Mouse (Mus musculus) limb, embryonic 10.5 days (tissue): ENCODE measurements around the gene Nxn. TPM values are rescaled to one million over a fixed set of nuclear protein-coding genes. Genes with fewer than 3 reads are reported as not detected.
"Not testable (repeated sequence)": the region's sequence is repeated elsewhere in the genome, so short reads cannot be mapped to it uniquely, and the experiment has no call there.

Experiments
- DNase-seq: peaks from one replicate; pipeline ENCODE4 v3.0.0-alpha.2; 2017; ENCODE audit warnings: low spot score
- H3K27ac ChIP-seq: fragments of 300-500 bp; sonication (generic); 2 replicates; pipeline ENCODE4 v1.5.1; 2016; ENCODE audit warnings: mild to moderate bottlenecking
- H3K27me3 ChIP-seq: fragments of 300-500 bp; sonication (generic); 2 replicates; pipeline ENCODE4 v1.6.1; 2016; ENCODE audit warnings: low read depth, mild to moderate bottlenecking; ENCODE audit not compliant: poor library complexity, severe bottlenecking
- H3K36me3 ChIP-seq: fragments of 300-500 bp; sonication (generic); 2 replicates; pipeline ENCODE4 v1.6.1; 2016; ENCODE audit warnings: mild to moderate bottlenecking, moderate library complexity
- H3K4me1 ChIP-seq: fragments of 300-500 bp; sonication (generic); 2 replicates; pipeline ENCODE4 v1.6.1; 2016
- H3K4me3 ChIP-seq: fragments of 300-500 bp; sonication (generic); 2 replicates; pipeline ENCODE4 v1.5.1; 2016; ENCODE audit warnings: mild to moderate bottlenecking, moderate library complexity
- H3K9me3 ChIP-seq: fragments of 300-500 bp; sonication (generic); replicated peaks from 2 replicates; pipeline ENCODE4 v1.6.1; 2016; ENCODE audit warnings: mild to moderate bottlenecking
- WGBS: fragments of 180-500 bp; shearing (Covaris S2); methylation state at CpG from one replicate; pipeline ENCODE4 v1.1.7; 2016; 5-methylcytosine and 5-hydroxymethylcytosine counted together
- polyA plus RNA-seq: library from polyadenylated mRNA; unstranded; fragments of >200 nt; fragmentation: Nextera tagmentation; extraction: Ambion mirVana; gene quantifications from 2 replicates; pipeline ENCODE4 v1.2.1, GENCODE M21; 2016

The Nxn gene
- polyA plus RNA-seq, 1 experiment from 2014 or later = 53.3 TPM

DNA sequence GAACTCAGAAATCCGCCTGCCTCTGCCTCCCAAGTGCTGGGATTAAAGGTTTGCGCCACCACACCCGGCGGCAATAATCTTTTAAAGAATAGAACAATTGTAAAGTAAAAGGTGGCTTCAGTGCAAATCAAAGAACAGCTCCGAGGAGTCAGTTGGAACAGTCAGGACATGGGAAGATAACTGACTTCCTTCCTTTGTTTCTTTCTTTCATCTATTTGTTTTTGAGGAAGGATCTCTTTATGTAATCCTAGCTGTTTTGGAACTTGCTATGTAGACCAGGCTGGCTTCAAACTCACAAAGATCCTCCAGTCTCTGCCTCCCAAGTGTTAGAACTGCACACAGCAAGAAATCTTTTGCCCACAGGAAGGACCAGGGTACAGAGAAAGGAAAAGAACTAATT lies 174.3 kb downstream of the Nxn start:
- H3K27me3 ChIP-seq = no peaks in the 10 kb centered on the region
- peaks cover 78% of the 10 kb centered on the region for H3K36me3 ChIP-seq
- DNase-seq = no peak
- H3K27ac ChIP-seq = no peak overlapping the region
- no peaks in the 10 kb centered on the region for H3K4me1 ChIP-seq
- 94% methylated on average over 5 of the region's 5 CpGs for WGBS
- H3K9me3 ChIP-seq = no peaks in the 10 kb centered on the region
- no peak overlapping the region for H3K4me3 ChIP-seq

GRCm38 (mm10) chr11:76217390-76217800 lies 181.5 kb downstream of the Nxn start, which contains the start of the genes Dbil5 and Gemin4:
Gene Dbil5 (plus strand): TSS chr11:76217608.
Gene Gemin4 (minus strand): TSS chr11:76217664.
- H3K4me1 ChIP-seq = peaks cover 21% of the 10 kb centered on the region
- peak within 1 kb of the TSS; percentile 97 for H3K27ac ChIP-seq
- H3K36me3 ChIP-seq = peaks cover 64% of the 10 kb centered on the region
- H3K9me3 ChIP-seq = no peaks in the 10 kb centered on the region
- peak; percentile 99 for DNase-seq
- H3K27me3 ChIP-seq = no peaks in the 10 kb centered on the region
- peak within 1 kb of the TSS; percentile 80 for H3K4me3 ChIP-seq
- under 1% methylated on average over 35 of the region's 35 CpGs for WGBS

- Histone ChIP-seq H3K27ac (peak overlapping the region; percentile 97), H3K36me3 (peaks cover 64% of the 10 kb centered on the region), H3K4me1 (peaks cover 21% of the 10 kb centered on the region), H3K9me3 (no peaks in the 10 kb centered on the region), H3K4me3 (peak overlapping the region; percentile 80), H3K27me3 (no peaks in the 10 kb centered on the region)
- 5% methylated on average over 33 of the region's 33 CpGs for WGBS
- peak; percentile 62 for DNase-seq
Observed at GRCm38 (mm10) chr11:76216681-76217389, 182.1 kb downstream of the Nxn start.

- DNase-seq = no peak
- 92% methylated on average over 5 of the region's 5 CpGs for WGBS
- H3K4me1 ChIP-seq = peaks cover 21% of the 10 kb centered on the region
- H3K36me3 ChIP-seq = peaks cover 64% of the 10 kb centered on the region
- no peaks in the 10 kb centered on the region for H3K27me3 ChIP-seq
- no peaks in the 10 kb centered on the region for H3K9me3 ChIP-seq
- H3K4me3 ChIP-seq = peak overlapping the region; percentile 80
- H3K27ac ChIP-seq = peak overlapping the region; percentile 97
Observed at GRCm38 (mm10) chr11:76216049-76216540, 182.8 kb downstream of the Nxn start.

- Histone ChIP-seq H3K9me3 (no peaks in the 10 kb centered on the region), H3K4me1 (peaks cover 21% of the 10 kb centered on the region), H3K27ac (no peak overlapping the region), H3K27me3 (no peaks in the 10 kb centered on the region), H3K4me3 (no peak overlapping the region), H3K36me3 (peaks cover 64% of the 10 kb centered on the region)
- DNase-seq = no peak
- WGBS = 95% methylated on average over 2 of the region's 2 CpGs
Observed at GRCm38 (mm10) chr11:76215011-76215410, 183.9 kb downstream of the Nxn start.

GRCm38 (mm10) chr11:76213841-76214240 lies 185.1 kb downstream of the Nxn start:
- DNase-seq = no peak
- Histone ChIP-seq H3K4me3 (no peak overlapping the region), H3K27ac (no peak overlapping the region), H3K4me1 (peaks cover 21% of the 10 kb centered on the region), H3K9me3 (no peaks in the 10 kb centered on the region), H3K27me3 (no peaks in the 10 kb centered on the region), H3K36me3 (peaks cover 65% of the 10 kb centered on the region)
- 92% methylated on average over 5 of the region's 5 CpGs for whole genome bisulfite sequencing

DNA sequence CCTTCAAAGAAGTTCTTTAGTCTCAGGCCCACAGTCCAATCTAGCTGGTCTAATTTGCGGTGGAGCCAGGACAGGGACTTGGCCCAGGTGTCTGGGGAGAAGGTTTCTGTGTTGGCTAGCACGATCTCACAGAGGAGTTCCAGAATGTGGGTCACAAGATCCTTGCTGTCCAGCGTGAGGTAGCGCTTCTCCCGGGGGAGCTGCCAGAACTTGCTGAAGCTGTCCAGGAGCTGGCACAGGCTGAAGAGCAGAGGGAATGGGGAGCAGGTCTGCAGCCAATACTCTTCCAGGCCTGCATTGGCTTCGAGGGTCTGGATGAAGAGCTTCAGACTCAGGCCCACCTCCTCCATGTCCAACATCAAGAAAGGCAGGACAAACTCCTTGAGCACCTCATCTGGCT lies 187.3 kb downstream of the Nxn start:
- not testable (repeated sequence) for H3K27ac ChIP-seq, H3K9me3 ChIP-seq, DNase-seq, H3K4me3 ChIP-seq, H3K4me1 ChIP-seq, H3K27me3 ChIP-seq
- 93% methylated on average over 5 of the region's 6 CpGs for WGBS
- H3K36me3 ChIP-seq = peaks cover 87% of the 10 kb centered on the region

DNA sequence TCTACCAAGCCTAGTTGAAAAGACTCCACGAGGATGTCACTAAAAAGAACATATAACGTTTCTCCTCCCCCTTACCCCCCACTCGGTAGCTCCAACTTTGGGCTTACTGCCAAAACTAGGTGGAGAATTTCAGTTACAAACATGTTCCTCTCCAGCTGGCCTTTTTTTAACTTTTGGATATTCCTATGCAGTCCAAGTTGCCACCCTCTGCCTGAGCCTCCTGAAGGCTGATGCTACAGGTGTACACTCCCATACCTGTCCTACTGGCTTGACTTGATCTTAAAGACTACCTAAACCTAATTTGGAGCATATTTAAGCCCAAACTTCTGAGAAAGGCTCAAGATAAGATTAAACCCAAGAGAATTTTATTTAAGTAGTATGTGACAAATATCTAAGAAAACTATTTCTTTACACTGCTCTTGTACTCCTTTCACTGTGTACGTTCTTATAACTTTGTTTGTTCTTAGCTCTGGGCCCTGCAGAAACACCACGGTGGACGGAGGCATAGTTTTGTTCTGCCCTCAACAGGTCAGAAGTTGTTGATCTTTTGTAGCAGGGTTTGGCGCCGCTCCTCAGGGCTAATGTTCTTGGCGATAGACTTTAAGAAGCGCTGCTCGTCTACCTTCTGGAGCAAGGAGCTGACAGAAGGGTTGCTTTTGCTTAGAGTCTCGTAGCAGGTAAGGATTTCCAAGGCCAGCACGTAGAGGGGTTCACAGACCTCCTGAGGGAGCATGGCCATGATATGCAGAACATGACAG lies 188.5 kb downstream of the Nxn start:
- WGBS = 94% methylated on average over 13 of the region's 13 CpGs
- Histone ChIP-seq H3K27ac (no peak overlapping the region), H3K9me3 (no peaks in the 10 kb centered on the region), H3K36me3 (peaks cover 96% of the 10 kb centered on the region), H3K27me3 (no peaks in the 10 kb centered on the region), H3K4me1 (no peaks in the 10 kb centered on the region), H3K4me3 (no peak overlapping the region)
- no peak for DNase-seq

Other genes with a start within 250 kb of the Nxn start
- gene Vps53, start 219.5 kb downstream of the Nxn start, polyA plus RNA-seq = 36.0 and 36.2 TPM in 2 replicates
- 34.9 and 36.4 TPM in 2 replicates for gene Fam57a, start 219.5 kb downstream of the Nxn start, polyA plus RNA-seq
- 0.26 and 0.38 TPM in 2 replicates for gene Dbil5, start 181.5 kb downstream of the Nxn start, polyA plus RNA-seq
- 59.4 and 60.3 TPM in 2 replicates for gene Gemin4, start 181.5 kb downstream of the Nxn start, polyA plus RNA-seq
- 29.5 and 33.0 TPM in 2 replicates for gene Mrm3, start 155.4 kb downstream of the Nxn start, polyA plus RNA-seq
- gene Glod4, start 155.4 kb downstream of the Nxn start, polyA plus RNA-seq = 139 and 140 TPM in 2 replicates
- gene Timm22, start 7.8 kb upstream of the Nxn start, polyA plus RNA-seq = 144 and 147 TPM in 2 replicates
- gene Abr, start 223.2 kb upstream of the Nxn start, polyA plus RNA-seq = 44.7 and 53.7 TPM in 2 replicates